Mouse (Mus musculus): ENCODE results near the gene Uqcrh.

- TF ChIP-seq CTCF (IDR thresholded peaks at IDR 0.05; ENCODE audit: low read depth) (no peak), EP300 (IDR thresholded peaks at IDR 0.05; ENCODE audit: low read depth) (no peak)
Measured at GRCm38 (mm10) chr4:116075631-116076368, 929 bp upstream of the Uqcrh start.
